Mouse (Mus musculus) midbrain, postnatal 0 days (tissue): ENCODE measurements around the gene Cdh23. TPM values are rescaled to one million over a fixed set of nuclear protein-coding genes. Genes with fewer than 3 reads are reported as not detected.

Source experiments
- ATAC-seq: fragments of 200-750 bp; cut with Nextera tagmentation; 2 replicates; pipeline ENCODE4 v1.8.0; 2017; ENCODE audit warnings: moderate number of reproducible peaks, mild to moderate bottlenecking, moderate TSS enrichment, moderate library complexity; ENCODE audit not compliant: low FRiP score
- DNase-seq: peaks from one replicate; pipeline ENCODE4 v3.0.0-alpha.2; 2015; ENCODE audit warnings: low spot score
- H3K27ac ChIP-seq: fragments of 300-500 bp; sonication (generic); 2 replicates; pipeline ENCODE4 v1.5.1; 2014; ENCODE audit warnings: low read depth, mild to moderate bottlenecking, low read length, mixed read lengths
- H3K27me3 ChIP-seq: fragments of 300-500 bp; sonication (generic); 2 replicates; pipeline ENCODE4 v1.6.1; 2014; ENCODE audit warnings: low read length, control low read depth, mixed read lengths; ENCODE audit not compliant: insufficient read depth
- H3K36me3 ChIP-seq: fragments of 300-500 bp; sonication (generic); 2 replicates; pipeline ENCODE4 v1.6.1; 2014; ENCODE audit warnings: low read length, control low read depth, mixed read lengths; ENCODE audit not compliant: insufficient read depth
- H3K4me1 ChIP-seq: fragments of 300-500 bp; sonication (generic); 2 replicates; pipeline ENCODE4 v1.6.1; 2014; ENCODE audit warnings: mild to moderate bottlenecking, control low read depth, antibody characterized with exemption, low read length, mixed read lengths; ENCODE audit not compliant: insufficient read depth
- H3K4me2 ChIP-seq: fragments of 300-500 bp; sonication (generic); 2 replicates; pipeline ENCODE4 v1.6.1; 2014; ENCODE audit warnings: low read depth, mild to moderate bottlenecking, low read length, mixed read lengths; ENCODE audit not compliant: poor library complexity, severe bottlenecking
- H3K4me3 ChIP-seq: fragments of 300-500 bp; sonication (generic); 2 replicates; pipeline ENCODE4 v1.5.1; 2014; ENCODE audit warnings: low read depth, mild to moderate bottlenecking, low read length, moderate library complexity
- H3K9ac ChIP-seq: fragments of 300-500 bp; sonication (generic); replicated peaks from 2 replicates; pipeline ENCODE4 v1.6.1; 2014; ENCODE audit warnings: mild to moderate bottlenecking, low read length, moderate library complexity, mixed read lengths; ENCODE audit not compliant: poor library complexity, severe bottlenecking
- H3K9me3 ChIP-seq: fragments of 300-500 bp; sonication (generic); 2 replicates; pipeline ENCODE4 v1.6.1; 2016; ENCODE audit warnings: low read length, control low read depth
- CTCF ChIP-seq: IDR thresholded peaks from 2 replicates; pipeline ENCODE4 v1.5.1; 2016; ENCODE audit warnings: antibody characterized with exemption, mild to moderate bottlenecking
- WGBS: fragments of 180-500 bp; shearing (Covaris S2); extraction: QIAGEN DNeasy Blood & Tissue Kit; methylation state at CpG from one replicate; pipeline ENCODE4 v1.1.7; 2014; 5-methylcytosine and 5-hydroxymethylcytosine counted together
- polyA plus RNA-seq: library from polyadenylated mRNA; unstranded; fragments of >200 nt; fragmentation: Nextera tagmentation; extraction: Ambion mirVana; gene quantifications from 2 replicates; pipeline ENCODE4 v1.2.1, GENCODE M21; 2015
- total RNA-seq: library from RNA; depleted of rRNA; stranded (reverse); fragments of >200 nt; gene quantifications from 2 replicates; pipeline ENCODE4 v1.2.3, GENCODE M21; 2014

The Cdh23 gene
- total and polyA plus RNA-seq, 2 experiments from 2014 or later, result 4.8 to 20.8 TPM

GRCm38 (mm10) chr10:60282116-60283014 lies 413.9 kb downstream of the Cdh23 start:
- Histone ChIP-seq H3K9me3 (no peaks in the 10 kb centered on the region), H3K27me3 (no peaks in the 10 kb centered on the region), H3K36me3 (no peaks in the 10 kb centered on the region), H3K27ac (peak overlapping the region; percentile 39; the same call in 1 of the 2 replicates), H3K4me2 (no peak overlapping the region), H3K9ac (no peak overlapping the region; the same call in 1 of the 2 replicates), H3K4me3 (no peak overlapping the region), H3K4me1 (peaks cover 60% of the 10 kb centered on the region)
- DNase-seq (no peak), ATAC-seq (no peak)
- WGBS, result 63% methylated on average over 10 of the region's 10 CpGs
- no peak for TF ChIP-seq CTCF

DNA sequence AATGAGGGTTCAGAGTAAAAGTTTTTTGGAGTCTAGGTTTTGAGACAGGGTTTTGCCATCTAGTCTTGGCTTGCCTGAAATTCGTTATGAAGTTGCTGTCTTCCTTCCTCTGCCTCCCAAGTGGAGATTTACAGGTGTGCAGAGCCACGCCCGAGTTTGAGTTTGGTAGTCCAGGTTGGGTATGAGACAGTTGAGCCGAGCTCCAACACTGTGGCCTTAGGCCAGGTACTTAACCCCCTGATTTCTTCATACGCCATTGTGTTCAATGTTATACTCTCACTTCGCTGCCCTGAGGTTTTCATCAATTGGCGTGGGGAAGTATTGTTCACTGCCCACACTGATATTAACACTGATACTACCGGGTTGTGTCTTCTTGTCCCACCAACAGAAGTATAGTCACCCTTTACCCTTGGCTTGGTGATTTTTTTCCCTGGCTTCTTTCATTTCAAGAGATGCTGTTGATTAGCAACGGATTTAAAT lies 414.7 kb downstream of the Cdh23 start:
- H3K27ac ChIP-seq, result no peak overlapping the region
- H3K27me3 ChIP-seq, result no peaks in the 10 kb centered on the region
- peaks cover 57% of the 10 kb centered on the region for H3K4me1 ChIP-seq
- H3K4me2 ChIP-seq, result no peak overlapping the region
- TF ChIP-seq CTCF, result no peak
- 91% methylated on average over 9 of the region's 9 CpGs for WGBS
- DNase-seq, result no peak
- no peaks in the 10 kb centered on the region for H3K9me3 ChIP-seq
- no peak overlapping the region for H3K4me3 ChIP-seq
- H3K36me3 ChIP-seq, result no peaks in the 10 kb centered on the region
- no peak overlapping the region for H3K9ac ChIP-seq
- no peak for ATAC-seq

DNA sequence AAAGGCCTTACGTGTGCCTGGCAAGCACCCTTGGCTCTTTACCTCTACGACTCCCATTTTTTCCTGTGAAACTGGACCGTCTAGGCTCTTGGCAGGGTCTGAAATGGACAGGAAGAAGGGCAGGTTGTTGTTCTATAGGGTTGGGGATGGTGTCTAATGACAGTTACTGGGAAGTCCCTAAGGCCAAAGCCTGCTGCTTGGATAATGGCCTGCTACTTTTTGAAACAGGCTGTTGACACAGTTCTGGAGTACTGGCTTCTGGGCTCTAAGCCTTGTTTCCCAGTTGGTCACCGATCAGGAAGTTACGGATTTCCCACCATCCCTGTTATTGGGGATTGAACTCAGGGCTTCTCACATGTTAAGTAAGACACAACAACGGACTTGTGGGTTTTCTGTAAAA lies 415.9 kb downstream of the Cdh23 start:
- H3K9ac ChIP-seq, result no peak overlapping the region
- H3K27me3 ChIP-seq, result no peaks in the 10 kb centered on the region
- no peak for ATAC-seq
- no peaks in the 10 kb centered on the region for H3K36me3 ChIP-seq
- H3K27ac ChIP-seq, result 0 out of 2 replicates have a peak overlapping the region, but pooled peaks have one; percentile 3
- no peaks in the 10 kb centered on the region for H3K9me3 ChIP-seq
- WGBS, result 85% methylated on average over 6 of the region's 6 CpGs
- no peak for TF ChIP-seq CTCF
- H3K4me2 ChIP-seq, result peak overlapping the region; percentile 75
- no peak overlapping the region for H3K4me3 ChIP-seq
- peaks cover 50% of the 10 kb centered on the region for H3K4me1 ChIP-seq
- no peak for DNase-seq

GRCm38 (mm10) chr10:60279941-60280301 lies 416.4 kb downstream of the Cdh23 start:
- no peaks in the 10 kb centered on the region for H3K9me3 ChIP-seq
- no peaks in the 10 kb centered on the region for H3K36me3 ChIP-seq
- no peak for ATAC-seq
- 0 out of 2 replicates have a peak overlapping the region, but pooled peaks have one; percentile 3 for H3K27ac ChIP-seq
- H3K27me3 ChIP-seq, result no peaks in the 10 kb centered on the region
- H3K4me2 ChIP-seq, result peak overlapping the region; percentile 75
- no peak overlapping the region for H3K9ac ChIP-seq
- no peak for TF ChIP-seq CTCF
- 85% methylated on average over 9 of the region's 9 CpGs for WGBS
- H3K4me1 ChIP-seq, result peaks cover 46% of the 10 kb centered on the region
- no peak overlapping the region for H3K4me3 ChIP-seq
- DNase-seq, result peak; percentile 37

DNA sequence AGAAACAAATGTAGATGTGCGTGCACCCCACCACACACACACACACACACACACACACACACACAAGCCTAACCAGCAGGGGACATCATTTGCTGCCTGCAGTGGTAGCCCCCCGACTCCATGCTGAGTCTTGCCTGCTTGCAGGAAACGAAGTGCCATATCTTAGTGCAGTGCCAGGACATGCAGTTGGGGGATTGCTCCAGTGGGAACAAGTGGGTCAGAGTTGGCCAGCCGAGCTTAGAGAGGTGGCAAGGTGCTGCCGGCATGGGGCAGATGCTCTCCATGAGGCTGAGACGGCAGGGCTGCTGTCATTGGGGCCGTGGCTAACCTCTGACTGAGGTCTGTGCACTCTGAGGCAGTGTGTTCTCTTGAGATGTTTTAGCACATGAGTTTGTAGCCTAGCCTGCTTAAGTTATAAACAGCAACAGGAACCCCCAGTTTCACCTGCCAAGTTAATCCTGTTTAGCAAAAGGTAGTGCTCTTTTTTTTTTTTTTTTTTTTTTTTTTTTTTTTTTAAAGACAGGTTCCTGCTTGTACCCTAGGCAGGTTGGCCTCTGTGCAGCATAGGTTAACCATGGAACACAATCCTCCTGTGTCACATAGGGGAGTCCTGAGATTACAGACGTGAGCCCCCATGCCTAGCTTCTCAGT lies 416.9 kb downstream of the Cdh23 start:
- no peak overlapping the region for H3K27ac ChIP-seq
- peaks cover 41% of the 10 kb centered on the region for H3K4me1 ChIP-seq
- 0 out of 2 replicates have a peak overlapping the region, but pooled peaks have one; percentile 29 for H3K9ac ChIP-seq
- peak; percentile 24; the same call in 1 of the 2 replicates for TF ChIP-seq CTCF
- 54% methylated on average over 8 of the region's 8 CpGs for WGBS
- no peaks in the 10 kb centered on the region for H3K36me3 ChIP-seq
- H3K27me3 ChIP-seq, result no peaks in the 10 kb centered on the region
- DNase-seq (no peak), ATAC-seq (no peak)
- no peaks in the 10 kb centered on the region for H3K9me3 ChIP-seq
- peak overlapping the region; percentile 61 for H3K4me3 ChIP-seq
- H3K4me2 ChIP-seq, result peak overlapping the region; percentile 75
